Mouse (Mus musculus): ENCODE measurements around the gene Acoxl.

Acoxl gene

GRCm38 (mm10) chr2:128033503-128033902, 194.8 kb downstream of the Acoxl start:
- no peak for DNase-seq (ENCODE audit: low spot score)

- no peak for DNase-seq (ENCODE audit: low spot score)
Measured at GRCm38 (mm10) chr2:128034066-128034665, 195.5 kb downstream of the Acoxl start.

GRCm38 (mm10) chr2:128038259-128038890, 199.7 kb downstream of the Acoxl start:
- DNase-seq (ENCODE audit: low spot score): no peak

DNA sequence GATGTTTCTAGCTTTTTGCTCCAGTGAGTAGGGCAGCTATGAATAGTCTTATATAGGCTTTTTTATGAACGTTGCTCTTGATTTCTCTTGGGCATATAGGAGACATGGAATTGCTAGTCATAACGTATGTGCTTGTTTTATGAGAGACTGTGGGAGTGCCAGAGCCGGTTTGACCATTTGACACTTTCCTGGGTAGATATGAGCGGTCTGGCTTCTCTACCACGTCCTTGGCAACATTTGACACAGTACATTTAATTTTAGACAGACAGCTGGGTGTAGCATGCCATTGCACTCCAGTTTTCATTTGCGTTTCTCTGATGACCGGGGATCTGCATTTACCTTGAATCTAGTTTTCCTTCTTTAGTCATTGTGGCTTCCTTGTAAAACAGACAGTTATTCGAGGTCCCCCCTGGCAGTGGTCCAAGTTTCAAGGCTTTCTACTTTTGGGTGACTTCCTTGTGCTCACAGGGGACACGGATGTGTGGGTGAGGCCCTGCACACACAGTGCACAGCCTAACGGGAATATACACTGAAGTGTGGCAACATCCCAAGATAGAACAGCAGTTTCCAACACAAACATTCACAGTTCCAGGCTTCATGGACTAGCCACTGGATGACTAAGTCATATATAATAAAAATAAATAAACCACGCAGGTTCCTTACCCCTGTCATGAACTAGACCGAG, 202.5 kb downstream of the Acoxl start:
- DNase-seq (ENCODE audit: low spot score): no peak

GRCm38 (mm10) chr2:128046454-128046853, 207.8 kb downstream of the Acoxl start:
- DNase-seq (ENCODE audit: low spot score): no peak

- DNase-seq (ENCODE audit: low spot score): no peak
Measured at GRCm38 (mm10) chr2:128054905-128055304, 216.2 kb downstream of the Acoxl start.

DNA sequence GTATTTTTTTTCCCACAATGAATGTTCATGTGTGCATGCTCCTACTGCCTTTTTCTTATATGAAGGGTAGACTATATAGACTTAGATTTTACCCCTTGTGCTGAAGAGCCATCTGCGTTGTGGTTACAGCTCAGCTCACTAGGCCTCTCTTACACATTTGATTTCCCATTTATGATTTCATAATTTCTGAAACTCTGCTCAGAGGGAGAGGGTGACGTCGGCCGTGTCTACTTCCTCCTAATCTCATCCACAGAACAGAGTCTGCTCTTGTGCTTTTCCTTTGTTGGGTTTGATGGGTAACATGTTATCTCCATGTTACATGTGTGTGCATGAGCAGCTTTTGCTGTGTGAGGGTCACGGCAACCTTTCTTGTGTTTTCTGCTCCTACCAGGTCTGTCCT, 219.2 kb downstream of the Acoxl start:
- DNase-seq (ENCODE audit: low spot score): no peak

GRCm38 (mm10) chr2:128058627-128059026, 220.0 kb downstream of the Acoxl start:
- DNase-seq (ENCODE audit: low spot score): no peak

GRCm38 (mm10) chr2:128060213-128060612, 221.5 kb downstream of the Acoxl start:
- no peak for DNase-seq (ENCODE audit: low spot score)

DNA sequence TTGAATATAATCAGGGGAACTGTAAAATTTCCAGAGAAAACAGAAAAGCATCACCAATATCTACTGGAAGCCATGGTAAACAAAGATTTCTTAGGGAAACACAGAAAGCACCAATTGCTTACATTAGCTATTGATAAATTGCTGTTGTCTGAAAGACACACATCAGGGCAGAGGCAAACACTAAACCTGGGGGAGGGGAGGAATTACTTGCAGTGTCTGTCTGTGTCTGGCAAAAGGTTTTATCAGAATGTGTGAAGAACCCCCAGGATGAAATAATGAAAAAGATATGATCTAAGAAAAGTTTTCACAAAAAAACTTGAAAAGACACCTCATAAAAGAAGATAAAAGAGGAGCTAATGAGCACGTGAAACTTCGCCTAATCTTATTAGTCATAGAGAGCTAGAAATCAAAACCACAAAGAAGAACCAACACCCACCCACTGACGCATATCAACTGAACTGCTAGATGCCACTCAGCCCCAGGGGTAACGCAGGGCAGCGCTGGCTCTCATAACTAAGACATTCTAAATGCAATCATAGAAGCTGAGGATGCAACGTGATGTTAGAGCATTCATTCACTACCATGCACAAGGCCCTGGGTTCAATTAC, 222.1 kb downstream of the Acoxl start:
- peak; percentile 11 for DNase-seq (ENCODE audit: low spot score)

DNA sequence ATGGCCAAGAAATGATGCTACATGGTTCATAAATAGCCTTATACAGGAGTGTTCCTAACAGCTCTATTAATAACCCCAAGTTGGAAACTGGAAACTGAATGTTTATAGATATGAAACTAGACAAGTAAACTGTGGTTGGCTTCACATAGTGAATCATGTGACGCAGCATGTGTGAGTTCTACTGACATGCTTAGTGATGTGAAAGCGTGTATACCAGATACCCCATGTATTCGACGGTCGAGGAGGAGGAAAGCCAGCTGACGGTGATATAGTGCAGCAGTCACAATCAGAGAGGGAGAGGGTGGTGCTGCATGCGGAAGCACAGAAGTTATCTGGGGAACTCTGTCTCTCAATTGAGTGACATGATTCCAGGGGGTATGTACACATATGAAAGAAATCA, 222.8 kb downstream of the Acoxl start:
- no peak for DNase-seq (ENCODE audit: low spot score)

GRCm38 (mm10) chr2:128062756-128063155, 224.1 kb downstream of the Acoxl start:
- DNase-seq (ENCODE audit: low spot score): no peak

- no peak for DNase-seq (ENCODE audit: low spot score)
Measured at GRCm38 (mm10) chr2:128065013-128065412, 226.3 kb downstream of the Acoxl start.

DNA sequence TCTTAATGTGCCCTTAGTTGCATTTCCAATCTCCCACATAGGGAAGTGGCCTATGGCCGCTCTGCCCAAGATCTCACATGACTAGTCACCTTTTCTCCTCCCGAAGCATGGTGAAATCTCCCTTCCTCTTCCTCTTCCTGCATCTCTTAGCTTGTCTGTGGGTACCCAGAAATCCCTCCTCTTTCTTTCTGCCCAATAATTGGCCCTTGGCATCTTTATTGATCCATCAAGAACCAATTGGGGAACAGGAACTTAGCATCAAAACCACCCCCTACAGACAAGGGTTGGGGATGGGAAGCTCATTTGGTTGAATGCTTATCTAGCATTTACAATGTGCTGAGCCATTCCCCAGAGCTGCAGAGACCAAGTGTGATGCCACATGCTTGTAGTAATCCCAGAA, 226.9 kb downstream of the Acoxl start:
- no peak for DNase-seq (ENCODE audit: low spot score)

DNA sequence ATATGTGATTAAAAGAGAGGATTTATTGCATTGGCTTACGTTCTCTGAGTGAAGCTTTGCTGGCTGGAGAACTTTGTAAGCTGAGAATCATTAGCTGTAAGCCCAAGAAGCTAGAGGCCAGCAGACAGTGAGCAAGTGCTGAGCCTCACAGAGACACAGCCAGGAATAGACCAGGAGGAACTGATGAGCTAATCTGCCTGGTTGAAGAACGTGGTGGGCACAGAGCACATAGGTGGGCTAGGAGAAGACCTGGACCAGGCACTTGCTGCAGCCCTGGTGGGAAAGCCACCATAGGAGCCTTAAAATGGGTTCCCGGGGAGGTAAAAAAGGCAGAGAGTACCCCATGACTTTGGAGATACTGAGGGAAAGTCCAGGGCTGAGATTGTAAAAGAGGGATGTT, 228.5 kb downstream of the Acoxl start:
- no peak for DNase-seq (ENCODE audit: low spot score)

GRCm38 (mm10) chr2:128067596-128067995, 228.9 kb downstream of the Acoxl start:
- DNase-seq (ENCODE audit: low spot score): no peak

- no peak for DNase-seq (ENCODE audit: low spot score)
Measured at GRCm38 (mm10) chr2:128068176-128068575, 229.5 kb downstream of the Acoxl start.

DNA sequence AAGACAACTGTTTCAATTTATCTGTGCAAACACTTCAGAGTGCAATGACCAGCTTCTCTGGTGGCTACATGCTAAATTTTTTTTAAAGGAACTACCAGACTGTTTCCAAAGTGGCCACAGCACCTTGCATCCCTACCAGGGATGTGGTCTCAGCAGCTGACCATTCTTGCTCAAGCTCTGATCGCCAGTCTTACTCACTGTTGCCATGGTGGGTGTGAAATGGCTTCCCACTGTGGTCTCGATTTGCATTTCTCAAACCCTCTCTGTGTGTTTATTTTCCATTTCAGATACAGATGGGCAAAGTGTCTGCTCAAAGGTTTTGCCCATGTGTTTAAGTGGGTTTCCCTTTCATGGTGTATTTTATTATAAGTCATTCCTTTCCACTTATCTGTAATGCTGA, 230.3 kb downstream of the Acoxl start:
- DNase-seq (ENCODE audit: low spot score): no peak

- no peak for DNase-seq (ENCODE audit: low spot score)
Measured at GRCm38 (mm10) chr2:128071791-128072190, 233.1 kb downstream of the Acoxl start.

GRCm38 (mm10) chr2:128072944-128073343, 234.3 kb downstream of the Acoxl start:
- DNase-seq (ENCODE audit: low spot score): no peak

GRCm38 (mm10) chr2:128073603-128074002, 234.9 kb downstream of the Acoxl start:
- DNase-seq (ENCODE audit: low spot score): no peak

DNA sequence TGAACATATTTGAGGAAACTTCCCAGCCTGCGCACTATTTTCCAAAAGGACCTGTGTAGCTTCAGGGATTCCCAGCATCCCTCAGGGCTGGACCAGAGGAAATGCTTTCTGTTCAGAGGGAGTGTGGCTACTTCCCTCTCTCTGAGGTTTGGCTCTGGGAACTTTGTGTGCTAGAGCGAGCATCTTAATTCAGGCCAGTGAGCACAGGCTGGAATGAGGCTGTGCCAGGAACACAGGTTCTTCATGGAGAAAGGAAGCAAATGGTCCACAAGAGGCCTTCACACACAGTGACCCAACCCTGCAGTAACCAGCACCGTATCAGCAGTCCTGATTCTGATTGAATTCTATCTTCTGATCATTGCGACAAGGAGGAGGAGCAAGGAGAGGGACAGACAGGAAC, 238.3 kb downstream of the Acoxl start:
- DNase-seq (ENCODE audit: low spot score): no peak

- DNase-seq (ENCODE audit: low spot score): peak; percentile 71
Measured at GRCm38 (mm10) chr2:128078859-128079258, 240.2 kb downstream of the Acoxl start.

Data from MN1 (cell line).